ENCODE assay signal across 20 mouse cellular contexts in genomic region chr13:89735111-89735510, GRCm38 (mm10). TPM values are rescaled to one million over a fixed set of nuclear protein-coding genes. Genes with fewer than 3 reads are reported as not detected.
A peak's percentile ranks its signal among the peaks of the same experiment; 100 is the strongest.
DNase-seq lines count a peak whose midpoint lies in the region; ATAC-seq lines count a peak whose summit lies in the region.
"Had no signal": no experiment of that assay in that cellular context is flagged by ENCODE, and none has a peak within 500 bp of the region (broad histone marks: within the 10 kb centered on the region; RNA-seq: fewer than 3 reads in every experiment).

No protein-coding gene starts in this region.

- intact Hi-C loops in heart, postnatal 10 days (cut with DNase I) = no loop called here

- no peaks in the 10 kb centered on the region for H3K9me3 ChIP-seq in heart, embryonic 13.5 days
- H3K9me3 ChIP-seq: embryonic facial prominence, embryonic 15.5 days; limb, embryonic 13.5 days; liver, embryonic 13.5 days; midbrain, embryonic 13.5 days; neural tube, embryonic 13.5 days had no signal

- peak overlapping the region; percentile 47 for H3K4me2 ChIP-seq in heart, embryonic 13.5 days
- H3K4me2 ChIP-seq: embryonic facial prominence, embryonic 15.5 days; hindbrain, embryonic 14.5 days; limb, embryonic 13.5 days; liver, embryonic 13.5 days; midbrain, embryonic 13.5 days; neural tube, embryonic 13.5 days had no signal

- 0 out of 2 replicates have a peak overlapping the region, but pooled peaks have one; percentile 15 for H3K9ac ChIP-seq in heart, embryonic 13.5 days
- H3K9ac ChIP-seq: embryonic facial prominence, embryonic 15.5 days; hindbrain, embryonic 14.5 days; limb, embryonic 13.5 days; liver, embryonic 13.5 days; midbrain, embryonic 13.5 days; neural tube, embryonic 13.5 days had no signal

- no peak for ATAC-seq in heart, embryonic 13.5 days (ENCODE audit: extremely low read depth, insufficient number of reproducible peaks, low FRiP score, low TSS enrichment)
- ATAC-seq: intestine, embryonic 16.5 days; midbrain, embryonic 13.5 days had no signal

- H3K27me3 ChIP-seq in heart, embryonic 13.5 days (replicated peaks) = no peaks in the 10 kb centered on the region
- H3K27me3 ChIP-seq: embryonic facial prominence, embryonic 15.5 days; limb, embryonic 13.5 days; midbrain, embryonic 13.5 days had no signal

- no peaks in the 10 kb centered on the region for H3K36me3 ChIP-seq in heart, embryonic 13.5 days
- H3K36me3 ChIP-seq: liver, embryonic 13.5 days; midbrain, embryonic 13.5 days; neural tube, embryonic 13.5 days had no signal

- no peak for DNase-seq in heart, adult 9 months (ENCODE audit: low spot score in 2 of 2)
- peak; percentile 16 to 21 for DNase-seq in kidney, postnatal 4 days
- DNase-seq in kidney, adult 9 months = no peak
- DNase-seq in heart, postnatal 10 days = peak; percentile 48 to 53
- DNase-seq in lung, postnatal 36 days = peak; percentile 3
- no peak for DNase-seq in thymus, postnatal 25 days
- DNase-seq: adrenal gland, adult 2 months; cerebellum, adult 2 months; cerebellum, postnatal 36 days; gastrocnemius, adult 2 months; liver, embryonic 13.5 days; right cerebral cortex, adult 18-20 months had no signal

- no peak overlapping the region; the same call in 1 of the 2 replicates for H3K4me3 ChIP-seq in heart, embryonic 13.5 days
- H3K4me3 ChIP-seq: embryonic facial prominence, embryonic 15.5 days; gastrocnemius, adult 2 months; limb, embryonic 13.5 days; liver, embryonic 13.5 days; midbrain, embryonic 13.5 days; neural tube, embryonic 13.5 days had no signal

- peaks cover 63% of the 10 kb centered on the region for H3K4me1 ChIP-seq in heart, embryonic 13.5 days

- peak overlapping the region; percentile 65 for H3K27ac ChIP-seq in heart, embryonic 13.5 days (replicated peaks)
- H3K27ac ChIP-seq: embryonic facial prominence, embryonic 15.5 days; gastrocnemius, adult 2 months; hindbrain, embryonic 14.5 days; limb, embryonic 13.5 days; liver, embryonic 13.5 days; midbrain, embryonic 13.5 days; neural tube, embryonic 13.5 days; stomach, postnatal 0 days had no signal

- 15% methylated on average over 5 of the region's 5 CpGs for WGBS in heart, embryonic 13.5 days

RNA-seq across cellular contexts. Expression of gene Vcan, which starts 7.2 kb away (rescaled TPM):
- polyA plus RNA-seq in heart, embryonic 13.5 days (2015; fragmentation: Nextera tagmentation; extraction: Ambion mirVana) = 61.0 and 72.4 TPM in 2 replicates
- total RNA-seq in heart, postnatal 10 days (2021) = 10 to 100 TPM; 51.5 to 53.2 TPM

Comparison
In these comparisons a context has a peak if more than half of its experiments do, and no peak if none do; other contexts are left out.
1. DNase-seq: peak in kidney, postnatal 4 days (2 of 2), heart, postnatal 10 days (2 of 2) and lung, postnatal 36 days (single experiment); none in heart, adult 9 months (0 of 2), kidney, adult 9 months (single experiment) and thymus, postnatal 25 days (single experiment).